Mouse (Mus musculus): ENCODE measurements at regions not wholly inside any gene's neighbourhood (a gene's known extent, or its start where the extent isn't known, plus 50 kb on each side); places are given as distances from the start of the nearest gene placed in this dataset.

DNA sequence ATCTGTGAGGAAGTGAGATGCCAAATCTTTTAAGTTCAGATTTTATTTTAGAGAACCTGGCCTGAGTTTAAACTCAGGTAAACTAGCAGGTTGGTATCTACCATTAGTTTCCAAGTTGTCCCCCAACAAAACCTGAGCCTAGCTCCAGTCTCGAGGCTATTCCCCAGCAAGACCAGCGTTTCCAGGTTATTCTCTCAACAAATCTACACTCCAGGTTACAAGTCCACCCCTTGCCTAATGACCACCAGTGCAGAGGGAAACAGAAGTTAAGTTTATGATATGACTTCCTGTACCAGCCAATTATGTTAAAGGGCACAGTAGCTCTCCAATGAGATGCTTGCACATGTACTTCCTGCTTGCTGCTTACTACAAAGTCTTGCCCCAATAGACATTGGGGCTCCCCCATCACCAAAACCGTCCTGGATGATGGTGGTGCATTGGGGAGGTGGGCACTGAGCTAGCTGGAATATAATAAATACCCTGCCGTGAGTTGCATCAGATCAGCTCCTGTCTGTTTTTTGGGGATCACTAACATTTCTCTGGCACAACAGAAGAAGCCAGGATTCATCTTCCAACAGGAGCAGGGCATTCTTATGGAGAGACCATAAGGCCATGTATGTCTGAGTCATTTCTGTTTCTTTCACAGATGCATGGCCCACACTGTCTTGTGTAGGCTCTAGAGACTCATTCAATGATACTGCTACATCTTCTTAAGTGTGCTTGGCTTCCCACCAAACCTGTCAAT lies 111.2 kb upstream of the Cpsf6 start:
- WGBS: 86% methylated on average over 4 of the region's 4 CpGs
- no peak for DNase-seq (ENCODE audit: low spot score)
- Histone ChIP-seq H3K9me3 (ENCODE audit: control insufficient read depth, low read length) (no peaks in the 10 kb centered on the region), H3K4me3 (ENCODE audit: low read depth, low read length) (no peak overlapping the region), H3K36me3 (ENCODE audit: control insufficient read depth, insufficient read depth, low read length) (no peaks in the 10 kb centered on the region), H3K27ac (ENCODE audit: low read depth) (no peak overlapping the region), H3K4me2 (ENCODE audit: low read length) (no peak overlapping the region), H3K9ac (ENCODE audit: low read length) (no peak overlapping the region), H3K4me1 (replicated peaks; ENCODE audit: control insufficient read depth, insufficient read depth, low read length) (peaks cover 6% of the 10 kb centered on the region; the same call in 1 of the 2 replicates), H3K27me3 (replicated peaks; ENCODE audit: control insufficient read depth, insufficient read depth, low read length) (no peaks in the 10 kb centered on the region)
- no peak for ATAC-seq (replicated peaks; ENCODE audit: low FRiP score, low TSS enrichment, low read depth)

DNA sequence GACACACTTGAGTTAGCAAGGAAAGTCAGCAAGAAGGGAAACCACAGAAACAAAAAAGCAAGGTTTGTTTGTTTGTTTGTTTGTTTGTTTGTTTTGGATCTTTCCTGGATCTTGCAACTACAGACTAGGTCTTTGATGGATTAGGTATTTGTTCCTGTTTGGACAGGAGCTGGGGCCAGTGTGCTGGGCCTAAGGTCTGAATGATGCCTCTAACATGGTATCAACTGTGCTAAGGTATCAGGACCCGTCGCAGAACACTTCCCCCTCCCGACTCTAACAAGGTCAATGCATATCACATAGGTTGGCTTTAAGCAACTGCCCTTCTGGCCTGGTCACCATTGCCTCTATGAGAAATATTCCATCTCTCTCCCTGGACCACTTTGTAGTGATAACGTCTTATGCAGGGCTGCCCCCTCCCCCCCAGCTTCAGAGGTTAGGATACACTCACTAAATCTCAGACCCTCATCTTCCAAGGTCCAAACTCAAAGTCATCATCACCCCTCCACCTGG lies 103.3 kb upstream of the Cpsf6 start:
- no peak for ATAC-seq (replicated peaks; ENCODE audit: low FRiP score, low TSS enrichment, low read depth)
- Histone ChIP-seq H3K36me3 (ENCODE audit: control insufficient read depth, insufficient read depth, low read length) (no peaks in the 10 kb centered on the region), H3K4me2 (ENCODE audit: low read length) (no peak overlapping the region), H3K27me3 (replicated peaks; ENCODE audit: control insufficient read depth, insufficient read depth, low read length) (no peaks in the 10 kb centered on the region), H3K4me1 (replicated peaks; ENCODE audit: control insufficient read depth, insufficient read depth, low read length) (no peaks in the 10 kb centered on the region), H3K4me3 (ENCODE audit: low read depth, low read length) (no peak overlapping the region), H3K9ac (ENCODE audit: low read length) (no peak overlapping the region), H3K27ac (ENCODE audit: low read depth) (no peak overlapping the region), H3K9me3 (ENCODE audit: control insufficient read depth, low read length) (no peaks in the 10 kb centered on the region)
- WGBS: 87% methylated on average over 4 of the region's 4 CpGs
- no peak for DNase-seq (ENCODE audit: low spot score)

DNA sequence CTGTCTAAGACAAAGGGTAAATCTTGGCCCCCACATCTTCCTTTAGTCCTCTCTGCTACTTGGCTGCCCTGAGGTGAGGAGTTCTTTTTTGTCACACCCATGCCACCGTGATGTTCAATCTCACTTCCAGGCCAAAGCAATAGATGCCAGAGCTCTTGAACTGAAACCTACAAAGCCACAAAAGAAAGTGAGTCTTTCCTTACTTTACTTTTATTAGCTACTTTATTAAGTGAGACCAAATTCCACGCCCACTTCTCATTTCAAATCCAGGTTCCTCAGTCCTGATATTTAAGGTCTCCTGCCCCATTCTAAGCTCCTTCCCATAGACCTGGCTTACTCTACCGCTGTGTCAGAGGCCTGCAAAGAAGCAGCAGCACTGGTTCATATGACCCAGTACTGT lies 102.5 kb upstream of the Cpsf6 start:
- H3K27me3 ChIP-seq (replicated peaks; ENCODE audit: control insufficient read depth, insufficient read depth, low read length): no peaks in the 10 kb centered on the region
- no peaks in the 10 kb centered on the region for H3K9me3 ChIP-seq (ENCODE audit: control insufficient read depth, low read length)
- H3K36me3 ChIP-seq (ENCODE audit: control insufficient read depth, insufficient read depth, low read length): no peaks in the 10 kb centered on the region
- no peak for DNase-seq (ENCODE audit: low spot score)
- no peak overlapping the region for H3K9ac ChIP-seq (ENCODE audit: low read length)
- H3K27ac ChIP-seq (ENCODE audit: low read depth): no peak overlapping the region
- no peak for ATAC-seq (replicated peaks; ENCODE audit: low FRiP score, low TSS enrichment, low read depth)
- 92% methylated on average over 3 of the region's 3 CpGs for WGBS
- no peak overlapping the region for H3K4me3 ChIP-seq (ENCODE audit: low read depth, low read length)
- no peak overlapping the region for H3K4me2 ChIP-seq (ENCODE audit: low read length)
- no peaks in the 10 kb centered on the region for H3K4me1 ChIP-seq (replicated peaks; ENCODE audit: control insufficient read depth, insufficient read depth, low read length)

DNA sequence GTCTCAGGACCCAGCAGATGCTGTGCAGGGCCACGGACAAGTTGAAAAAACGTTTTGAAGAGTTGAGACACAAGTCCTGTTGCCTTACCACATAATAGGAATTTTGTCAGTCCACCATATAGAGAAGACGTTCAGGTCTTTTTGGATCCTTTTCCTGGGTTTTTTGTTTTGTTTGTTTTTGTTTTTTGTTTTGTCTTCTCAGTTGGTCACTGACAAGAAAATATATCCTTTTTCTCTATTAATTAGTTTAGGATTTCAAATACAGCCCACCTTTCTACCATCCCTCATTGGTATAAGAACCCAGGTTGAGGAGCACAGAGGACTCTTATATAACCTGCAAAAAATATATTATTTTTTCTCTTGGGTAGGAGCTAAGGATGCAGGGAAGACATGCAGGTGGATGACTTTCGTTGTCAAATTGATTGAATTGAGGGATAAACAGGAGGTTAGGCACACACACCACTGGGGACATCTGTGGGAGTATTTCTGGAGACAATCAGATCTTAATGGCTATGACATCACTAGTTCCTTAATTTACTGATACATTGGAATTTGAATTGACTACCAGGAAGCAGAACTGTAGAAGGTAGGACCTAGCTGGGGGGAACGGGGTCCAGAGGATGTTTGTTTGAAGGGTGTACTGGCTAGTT lies 101.7 kb upstream of the Cpsf6 start:
- WGBS: 82% methylated on average over 5 of the region's 5 CpGs
- no peaks in the 10 kb centered on the region for H3K9me3 ChIP-seq (ENCODE audit: control insufficient read depth, low read length)
- no peaks in the 10 kb centered on the region for H3K4me1 ChIP-seq (replicated peaks; ENCODE audit: control insufficient read depth, insufficient read depth, low read length)
- no peak for DNase-seq (ENCODE audit: low spot score)
- no peaks in the 10 kb centered on the region for H3K36me3 ChIP-seq (ENCODE audit: control insufficient read depth, insufficient read depth, low read length)
- no peaks in the 10 kb centered on the region for H3K27me3 ChIP-seq (replicated peaks; ENCODE audit: control insufficient read depth, insufficient read depth, low read length)
- H3K4me2 ChIP-seq (ENCODE audit: low read length): no peak overlapping the region
- H3K27ac ChIP-seq (ENCODE audit: low read depth): no peak overlapping the region
- no peak overlapping the region for H3K9ac ChIP-seq (ENCODE audit: low read length)
- no peak overlapping the region for H3K4me3 ChIP-seq (ENCODE audit: low read depth, low read length)
- ATAC-seq (replicated peaks; ENCODE audit: low FRiP score, low TSS enrichment, low read depth): no peak

DNA sequence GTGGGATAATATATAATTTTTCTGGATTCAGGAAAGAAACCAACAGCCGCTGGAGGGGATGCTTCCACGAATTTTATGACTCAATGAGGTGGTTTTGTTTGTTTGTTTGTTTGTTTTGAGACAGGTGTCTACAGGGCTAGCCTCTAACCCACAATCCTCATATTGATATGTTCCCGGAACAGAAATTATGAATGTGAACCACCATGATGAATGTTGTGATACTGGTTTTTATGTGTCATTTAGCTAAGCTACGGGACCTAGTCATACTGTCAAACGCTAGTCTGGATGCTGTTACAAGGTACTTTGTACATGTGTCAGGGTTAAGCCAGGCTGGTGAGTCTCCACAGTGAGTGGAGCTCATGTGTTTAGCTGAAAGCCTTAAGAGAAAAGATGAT lies 100.6 kb upstream of the Cpsf6 start:
- Histone ChIP-seq H3K4me2 (ENCODE audit: low read length) (no peak overlapping the region), H3K36me3 (ENCODE audit: control insufficient read depth, insufficient read depth, low read length) (no peaks in the 10 kb centered on the region), H3K27me3 (replicated peaks; ENCODE audit: control insufficient read depth, insufficient read depth, low read length) (no peaks in the 10 kb centered on the region), H3K4me1 (replicated peaks; ENCODE audit: control insufficient read depth, insufficient read depth, low read length) (no peaks in the 10 kb centered on the region), H3K9ac (ENCODE audit: low read length) (no peak overlapping the region), H3K4me3 (ENCODE audit: low read depth, low read length) (no peak overlapping the region), H3K9me3 (ENCODE audit: control insufficient read depth, low read length) (no peaks in the 10 kb centered on the region), H3K27ac (ENCODE audit: low read depth) (no peak overlapping the region)
- DNase-seq (ENCODE audit: low spot score) (no peak), ATAC-seq (replicated peaks; ENCODE audit: low FRiP score, low TSS enrichment, low read depth) (no peak)
- WGBS: 88% methylated on average over 5 of the region's 5 CpGs

DNA sequence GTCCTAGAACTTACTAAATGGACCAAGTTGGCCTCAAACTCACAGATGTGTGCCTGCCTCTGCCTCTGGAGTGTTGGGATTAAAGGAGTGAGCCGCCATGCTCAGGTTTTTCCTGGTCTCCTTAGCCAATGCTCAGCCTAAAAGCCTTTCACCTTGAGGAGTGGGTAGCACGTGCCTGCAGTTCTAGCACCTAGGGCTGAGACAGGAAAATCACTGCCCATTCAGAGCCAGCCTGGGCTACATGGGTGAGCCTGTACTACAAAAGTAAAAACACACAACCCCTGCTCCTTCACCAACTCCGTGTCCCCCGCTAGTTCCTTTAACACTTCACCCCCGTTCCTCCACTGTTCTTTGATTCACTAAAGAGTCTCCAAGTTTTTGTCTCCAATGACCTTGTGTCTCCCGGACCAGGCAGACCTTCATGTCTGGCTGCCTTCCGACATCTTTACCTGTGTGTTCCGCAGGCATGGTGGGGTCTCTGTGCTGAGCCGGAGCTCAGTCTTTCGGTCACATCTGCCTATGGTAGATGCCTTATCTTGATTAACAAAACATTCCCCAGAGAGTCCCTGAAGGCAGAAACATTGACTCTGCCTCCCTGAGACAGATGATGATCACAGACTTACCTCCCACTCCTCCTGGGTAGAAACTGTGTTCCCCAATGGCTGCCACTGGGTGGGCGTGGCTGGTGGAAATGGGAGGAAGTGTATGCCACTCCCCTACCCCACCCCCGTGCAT lies 100.1 kb upstream of the Cpsf6 start:
- Histone ChIP-seq H3K27ac (ENCODE audit: low read depth) (no peak overlapping the region), H3K36me3 (ENCODE audit: control insufficient read depth, insufficient read depth, low read length) (no peaks in the 10 kb centered on the region), H3K27me3 (replicated peaks; ENCODE audit: control insufficient read depth, insufficient read depth, low read length) (no peaks in the 10 kb centered on the region), H3K4me1 (replicated peaks; ENCODE audit: control insufficient read depth, insufficient read depth, low read length) (no peaks in the 10 kb centered on the region), H3K9me3 (ENCODE audit: control insufficient read depth, low read length) (no peaks in the 10 kb centered on the region), H3K4me2 (ENCODE audit: low read length) (no peak overlapping the region), H3K4me3 (ENCODE audit: low read depth, low read length) (no peak overlapping the region), H3K9ac (ENCODE audit: low read length) (no peak overlapping the region)
- ATAC-seq (replicated peaks; ENCODE audit: low FRiP score, low TSS enrichment, low read depth) (no peak), DNase-seq (ENCODE audit: low spot score) (no peak)
- WGBS: 87% methylated on average over 12 of the region's 12 CpGs

DNA sequence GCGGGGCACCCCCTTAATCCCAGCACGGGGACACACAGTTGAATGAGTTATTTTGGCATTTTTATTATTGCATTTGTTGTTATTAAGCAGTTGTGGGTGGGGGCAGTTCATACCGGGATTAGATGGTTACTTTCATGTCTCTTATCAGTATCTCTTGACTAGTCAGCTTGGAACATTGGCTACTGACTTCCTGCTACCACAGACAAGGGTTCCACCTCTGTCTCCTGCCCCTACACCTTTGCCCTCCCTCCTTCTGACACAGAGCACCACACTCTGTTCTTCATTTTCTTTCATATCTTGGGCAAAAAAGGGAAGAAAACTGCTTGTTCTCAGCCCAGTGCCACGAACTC lies 99.1 kb upstream of the Cpsf6 start:
- Histone ChIP-seq H3K36me3 (ENCODE audit: control insufficient read depth, insufficient read depth, low read length) (no peaks in the 10 kb centered on the region), H3K9me3 (ENCODE audit: control insufficient read depth, low read length) (peaks cover 3% of the 10 kb centered on the region; the same call in 1 of the 2 replicates), H3K4me2 (ENCODE audit: low read length) (no peak overlapping the region), H3K27ac (ENCODE audit: low read depth) (no peak overlapping the region), H3K4me3 (ENCODE audit: low read depth, low read length) (no peak overlapping the region), H3K27me3 (replicated peaks; ENCODE audit: control insufficient read depth, insufficient read depth, low read length) (no peaks in the 10 kb centered on the region), H3K9ac (ENCODE audit: low read length) (no peak overlapping the region), H3K4me1 (replicated peaks; ENCODE audit: control insufficient read depth, insufficient read depth, low read length) (no peaks in the 10 kb centered on the region)
- ATAC-seq (replicated peaks; ENCODE audit: low FRiP score, low TSS enrichment, low read depth) (no peak), DNase-seq (ENCODE audit: low spot score) (no peak)
- WGBS: 58% methylated on average over 4 of the region's 4 CpGs

DNA sequence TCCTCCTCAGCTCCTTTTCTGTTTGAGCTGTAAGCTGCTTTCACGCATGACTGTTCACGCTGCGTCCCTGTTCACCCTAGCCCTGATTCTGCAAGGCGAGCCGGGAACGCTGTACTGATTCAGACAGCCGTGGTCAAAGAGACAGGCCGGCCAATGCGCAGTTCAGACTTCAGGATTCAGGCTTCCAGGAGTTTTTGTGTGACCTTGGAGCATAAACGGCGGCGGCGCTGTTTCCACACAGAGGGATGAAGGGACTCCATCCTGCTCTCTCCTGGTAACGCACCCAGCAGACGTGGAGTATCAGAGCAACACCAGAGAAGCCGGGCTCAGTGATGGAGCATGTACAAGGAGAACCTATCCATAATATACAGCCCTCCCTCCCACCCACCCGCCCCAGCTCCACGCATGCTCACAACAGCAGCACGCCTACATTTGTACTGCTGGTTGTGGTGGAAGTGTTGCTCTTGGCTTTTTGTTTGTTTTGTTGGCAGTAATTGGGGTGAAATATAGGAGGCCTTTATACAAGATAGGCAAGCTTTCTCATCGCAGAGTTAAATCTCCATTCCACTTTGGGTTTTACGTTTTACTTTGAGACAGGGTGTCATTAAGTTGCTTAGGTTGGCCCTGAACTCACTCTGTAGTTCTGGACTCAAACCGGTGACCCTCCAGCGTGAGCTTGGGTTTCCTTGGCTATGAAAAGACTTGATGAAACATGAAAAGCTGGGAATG lies 98.6 kb upstream of the Cpsf6 start:
- H3K9me3 ChIP-seq (ENCODE audit: control insufficient read depth, low read length): peaks cover 6% of the 10 kb centered on the region; the same call in 1 of the 2 replicates
- WGBS: 81% methylated on average over 23 of the region's 23 CpGs
- DNase-seq (ENCODE audit: low spot score): no peak
- H3K4me1 ChIP-seq (replicated peaks; ENCODE audit: control insufficient read depth, insufficient read depth, low read length): no peaks in the 10 kb centered on the region
- no peak overlapping the region for H3K9ac ChIP-seq (ENCODE audit: low read length)
- H3K36me3 ChIP-seq (ENCODE audit: control insufficient read depth, insufficient read depth, low read length): no peaks in the 10 kb centered on the region
- no peaks in the 10 kb centered on the region for H3K27me3 ChIP-seq (replicated peaks; ENCODE audit: control insufficient read depth, insufficient read depth, low read length)
- no peak overlapping the region for H3K4me3 ChIP-seq (ENCODE audit: low read depth, low read length)
- H3K4me2 ChIP-seq (ENCODE audit: low read length): no peak overlapping the region
- H3K27ac ChIP-seq (ENCODE audit: low read depth): no peak overlapping the region
- ATAC-seq (replicated peaks; ENCODE audit: low FRiP score, low TSS enrichment, low read depth): no peak

All from intestine, embryonic 14.5 days (tissue).